Mouse (Mus musculus) gastrocnemius, postnatal 4 days (tissue): ENCODE measurements around the gene Chrne. TPM values are rescaled to one million over a fixed set of nuclear protein-coding genes. Genes with fewer than 3 reads are reported as not detected.

Experiments
- DNase-seq, 2 experiments: peaks; one replicate each; pipeline ENCODE4 v3.0.0; 2021 to 2022; ENCODE audit warnings: low spot score in 2 of 2, mixed read lengths in 2 of 2
- long read RNA-seq, 2 experiments: library from polyadenylated mRNA; stranded (forward); transcript quantifications; one replicate each; pipeline ENCODE4 v2.0.0; 2021
- total RNA-seq, 2 experiments: library from RNA; stranded (reverse); gene quantifications; 2 replicates each; pipeline ENCODE4 v1.2.3; 2021

Chrne gene
- total RNA-seq: 10 to 100 TPM; 13.8 to 21.4 TPM
- long read RNA-seq, experiment 1, transcript Chrne-202 (12 exons, 1,591 nt): major isoform, 8 of 20 reads
- long read RNA-seq, experiment 1, partial matches to known transcripts: 0 of 20 reads
- long read RNA-seq, experiment 1, other reads (novel, unspliced or antisense): 12 of 20 reads
- long read RNA-seq, experiment 2, transcript Chrne-202 (12 exons, 1,591 nt): major isoform, 7 of 25 reads
- long read RNA-seq, experiment 2, partial matches to known transcripts: 2 of 25 reads
- long read RNA-seq, experiment 2, other reads (novel, unspliced or antisense): 14 of 25 reads

DNA sequence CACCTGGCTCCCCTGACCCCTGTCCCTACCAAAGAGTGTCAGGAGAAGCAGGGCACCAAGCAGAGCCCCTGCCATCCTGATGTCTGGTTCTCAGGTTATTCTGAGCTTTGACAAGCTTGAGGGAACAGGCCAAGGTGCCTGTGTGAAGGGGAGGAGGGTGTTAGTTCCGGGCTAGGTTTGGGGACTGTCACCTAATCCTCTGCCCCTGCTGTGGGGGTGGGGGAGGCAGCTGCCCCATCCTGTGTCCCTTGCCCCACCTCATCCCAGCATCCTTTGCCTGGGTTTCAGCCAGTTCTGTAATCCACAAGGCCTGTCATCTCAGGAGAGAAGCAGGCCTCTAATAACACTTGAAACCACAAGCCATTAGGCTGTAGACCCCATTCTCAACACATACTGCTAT, at the start of gene Chrne:
Gene Chrne, minus strand, starts transcription at position 116 of the 400 bp plus-strand sequence.
- no peak for DNase-seq

DNA sequence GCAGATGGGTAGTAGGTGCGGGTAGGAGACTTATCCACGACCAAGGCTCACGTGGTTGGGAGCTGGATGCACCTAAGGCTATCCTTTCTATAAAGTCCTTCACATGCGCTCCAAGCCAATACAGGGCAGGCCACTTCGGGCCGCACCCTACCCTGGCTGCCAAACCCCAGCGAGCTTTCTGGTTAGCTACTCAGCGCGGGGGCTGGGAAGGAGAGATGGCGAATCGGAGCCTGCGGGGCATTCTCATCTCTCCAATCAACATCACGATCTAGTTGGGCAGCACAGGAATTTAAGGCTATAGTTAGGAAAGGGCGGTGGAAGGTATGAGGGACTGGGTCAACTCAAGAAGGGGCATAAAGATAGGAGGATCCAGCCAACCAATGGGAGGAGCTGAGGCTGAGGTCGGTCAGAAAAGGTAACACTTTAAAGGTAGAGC, 49.3 kb upstream of the Chrne start:
- DNase-seq: peak in 1 of 2 experiments; percentile 78

DNA sequence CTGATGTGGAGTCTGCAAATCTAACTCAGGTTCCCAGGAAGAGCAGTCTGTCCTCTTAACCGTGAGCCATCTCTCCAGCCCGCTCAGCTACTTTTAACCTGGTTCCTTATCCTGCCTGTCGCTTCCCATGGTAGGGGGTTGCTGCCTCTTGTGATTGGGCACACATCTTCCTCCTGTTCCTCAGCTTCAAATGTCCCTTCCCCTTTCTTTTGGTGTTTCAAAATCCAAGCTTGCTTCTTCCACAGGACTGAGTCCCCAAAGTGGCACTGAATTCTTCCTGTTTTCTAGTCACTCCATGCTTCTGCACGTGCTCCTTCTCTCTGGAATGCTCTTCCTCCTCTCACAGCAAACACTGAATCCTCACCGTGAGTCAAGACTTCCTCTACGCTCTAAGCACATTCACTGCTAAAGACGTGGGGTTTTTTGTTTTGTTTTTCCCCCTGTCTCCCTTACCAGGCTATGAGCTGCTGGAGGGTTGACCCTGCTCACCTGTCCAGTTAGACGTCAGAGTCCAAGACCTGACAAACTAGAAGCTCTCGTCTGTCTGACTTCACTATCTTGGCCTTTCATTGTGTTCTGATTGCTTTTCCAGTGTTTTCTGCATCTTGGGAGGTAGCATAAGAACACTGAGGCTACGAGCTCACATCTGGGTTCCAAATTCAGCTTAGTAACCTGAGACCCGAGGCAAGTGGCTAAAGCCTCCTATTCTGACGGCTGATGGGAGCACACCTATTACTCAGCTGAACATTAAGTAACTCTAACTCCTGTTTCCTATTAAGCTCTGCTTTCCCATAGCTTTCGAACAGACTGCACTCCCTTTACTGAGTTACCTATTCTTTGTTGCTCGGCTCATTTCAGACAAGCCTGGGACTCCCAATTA, 48.5 kb upstream of the Chrne start:
- DNase-seq: no peak

DNA sequence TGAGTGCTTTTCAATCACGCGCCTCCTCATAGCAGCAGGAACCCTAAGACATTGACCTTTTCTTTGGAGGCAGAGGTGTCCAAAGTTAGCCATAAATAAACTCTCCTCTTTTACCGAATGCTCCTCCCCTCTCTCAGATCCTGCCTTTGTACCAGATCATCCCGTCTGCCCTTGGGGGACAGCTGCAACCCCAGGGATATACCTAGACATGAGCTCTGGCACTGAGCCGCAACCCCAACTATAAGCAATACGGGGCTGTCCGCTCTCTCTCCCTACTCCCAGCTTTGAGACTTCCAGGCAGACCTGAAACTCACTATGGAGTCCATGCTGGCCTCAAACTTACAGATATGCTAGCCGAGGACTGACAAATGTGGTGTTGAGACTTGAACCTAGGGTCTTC, 47.7 kb upstream of the Chrne start:
- DNase-seq: no peak

DNA sequence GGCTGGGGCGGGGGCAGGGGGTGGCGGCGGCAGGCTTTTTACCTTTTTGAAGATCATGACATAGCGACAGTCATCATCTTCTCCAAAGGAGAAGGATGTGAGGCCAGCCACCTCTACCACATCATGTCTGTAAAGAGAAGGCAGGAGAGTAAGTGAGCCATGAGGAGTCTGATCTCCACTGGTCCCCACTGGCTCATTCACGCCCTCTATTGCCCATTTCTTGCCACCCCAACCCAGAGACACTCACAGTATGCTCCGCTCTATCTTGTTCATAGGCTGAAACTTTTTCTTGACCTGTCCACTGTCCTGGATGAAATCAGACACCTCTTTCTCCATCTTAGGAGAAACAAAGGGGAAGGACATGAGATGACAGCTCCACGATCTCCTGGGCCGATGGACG, 45.7 kb upstream of the Chrne start:
- DNase-seq: no peak

DNA sequence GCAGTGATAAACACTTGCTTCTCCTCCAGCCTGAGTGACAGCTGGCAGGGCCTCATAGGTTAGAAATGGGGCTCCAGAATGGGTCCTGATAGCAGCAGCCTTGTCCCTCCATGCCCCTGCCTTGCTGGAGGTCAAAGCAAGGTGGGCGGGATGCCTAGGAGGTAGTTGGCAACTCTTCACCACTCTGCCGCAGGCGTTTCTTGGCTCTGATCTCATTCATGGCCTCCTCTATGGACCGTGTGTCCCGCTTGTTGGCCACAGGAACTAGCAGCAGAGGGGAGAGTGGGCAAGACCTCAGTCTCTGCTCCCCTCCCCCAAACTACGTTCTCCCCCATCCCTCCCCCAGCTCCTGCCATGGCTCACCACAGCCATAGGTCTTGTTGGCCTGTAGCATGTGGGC, 44.9 kb upstream of the Chrne start:
- DNase-seq: no peak

DNA sequence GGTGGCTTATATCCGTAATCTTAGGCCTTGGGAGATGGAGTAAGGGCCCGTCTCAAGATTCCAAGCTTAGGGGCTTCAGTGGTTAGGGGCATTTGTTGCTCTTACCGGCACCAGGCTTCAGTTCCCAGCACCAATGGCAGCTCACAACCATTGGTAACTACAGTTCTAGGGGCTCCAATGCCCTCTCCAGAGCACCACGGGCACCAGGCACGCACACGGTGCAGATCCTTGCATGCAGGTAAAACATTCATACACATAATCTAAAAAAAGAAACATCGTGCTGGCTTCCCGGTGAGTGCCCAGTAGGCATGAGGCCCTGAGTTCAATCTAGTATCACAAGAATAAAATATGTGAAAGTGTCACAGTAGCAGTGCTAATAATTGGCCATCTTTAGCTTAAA, 44.1 kb upstream of the Chrne start:
- no peak for DNase-seq

DNA sequence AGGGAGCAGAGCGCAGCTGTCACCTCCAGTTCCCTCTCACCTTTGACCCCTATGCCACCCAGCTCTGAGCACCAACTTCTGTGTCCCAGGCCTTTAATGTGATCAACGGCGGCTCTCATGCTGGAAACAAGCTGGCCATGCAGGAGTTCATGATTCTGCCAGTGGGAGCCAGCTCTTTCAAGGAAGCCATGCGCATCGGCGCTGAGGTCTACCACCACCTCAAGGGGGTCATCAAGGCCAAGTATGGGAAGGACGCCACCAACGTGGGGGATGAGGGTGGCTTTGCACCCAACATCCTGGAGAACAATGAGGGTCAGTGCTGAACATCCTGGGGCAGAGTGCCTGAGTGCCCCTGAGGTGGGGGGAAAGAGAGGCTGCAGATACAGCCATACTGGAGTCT, 41.6 kb upstream of the Chrne start:
- DNase-seq: no peak

DNA sequence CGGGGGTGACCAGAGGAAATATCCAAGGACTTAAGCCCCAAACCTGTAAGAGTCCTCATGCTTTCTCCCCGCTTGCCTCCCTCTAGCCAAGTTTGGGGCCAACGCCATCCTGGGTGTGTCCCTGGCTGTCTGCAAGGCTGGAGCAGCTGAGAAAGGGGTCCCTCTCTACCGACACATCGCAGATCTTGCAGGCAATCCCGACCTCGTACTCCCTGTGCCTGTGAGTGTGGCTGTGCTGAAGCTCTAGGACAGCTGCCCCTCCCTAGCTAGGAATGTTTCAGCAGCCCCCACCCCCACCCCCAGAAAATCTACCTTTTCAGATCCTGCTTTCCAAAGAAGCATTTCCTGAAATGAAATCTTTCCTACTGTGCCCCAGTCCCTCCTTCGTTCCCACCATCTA, 39.9 kb upstream of the Chrne start:
- no peak for DNase-seq

DNA sequence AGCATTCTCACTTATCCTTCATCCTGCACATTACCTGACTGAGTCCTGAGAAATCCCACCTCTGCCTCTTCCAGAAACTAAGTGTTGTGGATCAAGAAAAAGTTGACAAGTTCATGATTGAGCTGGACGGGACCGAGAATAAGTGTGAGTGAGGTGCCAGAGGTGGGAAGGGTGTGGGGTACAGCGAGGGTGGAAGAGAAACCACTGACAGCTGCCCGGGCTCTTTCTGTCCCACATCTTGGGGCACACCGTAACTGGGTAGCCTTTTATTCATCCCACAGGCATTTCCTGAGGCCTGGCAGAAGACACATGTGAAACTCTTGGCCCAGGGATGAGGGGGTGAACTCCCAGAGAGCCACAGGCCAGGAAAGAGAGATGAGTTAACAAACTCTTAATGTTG, 39.5 kb upstream of the Chrne start:
- no peak for DNase-seq

DNA sequence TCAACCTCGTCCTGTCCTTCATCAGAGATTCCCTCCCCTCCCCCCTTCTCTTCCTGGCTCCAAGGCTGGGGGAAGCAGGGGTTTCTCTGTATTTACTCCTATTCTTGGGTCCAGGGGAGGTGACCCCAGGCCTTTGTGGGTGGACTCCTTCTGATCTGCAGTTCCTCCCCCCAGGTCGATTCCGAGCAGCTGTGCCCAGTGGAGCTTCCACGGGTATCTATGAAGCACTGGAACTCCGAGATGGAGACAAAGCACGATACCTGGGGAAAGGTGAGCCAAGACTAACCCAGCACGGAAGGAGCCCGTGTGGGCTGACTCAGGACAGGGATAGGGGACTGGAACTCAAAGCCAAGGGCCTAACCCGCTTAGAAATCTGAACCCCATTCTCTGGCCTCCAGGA, 39.0 kb upstream of the Chrne start:
- no peak for DNase-seq

DNA sequence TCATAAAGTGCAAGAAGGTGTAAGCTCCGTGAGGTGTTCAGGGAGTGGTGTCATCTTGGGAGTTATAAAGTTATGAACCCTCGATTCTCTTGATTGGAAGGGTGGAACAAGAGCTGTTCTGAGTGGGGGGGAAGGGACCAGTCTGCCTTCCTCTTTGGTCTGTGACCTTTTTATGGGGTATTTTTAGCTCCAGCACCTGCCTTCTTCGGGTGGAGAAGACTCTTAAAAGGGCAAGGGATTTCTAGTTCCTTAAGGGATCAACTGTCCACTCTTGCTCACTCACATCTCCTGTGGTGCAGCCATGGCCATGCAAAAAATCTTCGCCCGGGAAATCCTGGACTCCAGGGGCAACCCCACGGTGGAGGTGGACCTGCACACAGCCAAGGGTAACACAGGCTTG, 38.6 kb upstream of the Chrne start:
- no peak for DNase-seq

DNA sequence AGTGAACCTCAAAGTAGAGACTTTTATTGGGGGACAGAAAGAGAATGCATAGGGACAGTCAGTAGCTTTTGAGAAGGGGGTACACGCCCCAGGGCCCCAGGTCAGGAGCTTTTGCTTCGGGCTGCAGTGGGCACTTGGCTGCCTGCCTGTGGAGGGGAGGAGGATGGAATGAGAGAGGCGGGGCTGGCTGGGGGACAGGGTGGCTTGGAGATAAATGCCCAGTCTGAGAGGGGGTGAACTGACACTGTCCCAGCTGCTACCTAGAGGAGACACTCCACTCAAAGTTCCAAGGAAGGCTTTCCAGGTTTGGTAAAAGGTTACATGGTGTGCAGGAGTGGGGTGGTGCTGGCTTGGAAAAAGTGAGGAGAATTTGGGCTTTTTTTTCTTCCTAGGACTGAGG, 37.9 kb upstream of the Chrne start, which contains the start of gene Eno3:
Gene Eno3, plus strand, starts transcription at position 239 of the 400 bp plus-strand sequence.
- peak in 1 of 2 experiments; percentile 51 for DNase-seq

DNA sequence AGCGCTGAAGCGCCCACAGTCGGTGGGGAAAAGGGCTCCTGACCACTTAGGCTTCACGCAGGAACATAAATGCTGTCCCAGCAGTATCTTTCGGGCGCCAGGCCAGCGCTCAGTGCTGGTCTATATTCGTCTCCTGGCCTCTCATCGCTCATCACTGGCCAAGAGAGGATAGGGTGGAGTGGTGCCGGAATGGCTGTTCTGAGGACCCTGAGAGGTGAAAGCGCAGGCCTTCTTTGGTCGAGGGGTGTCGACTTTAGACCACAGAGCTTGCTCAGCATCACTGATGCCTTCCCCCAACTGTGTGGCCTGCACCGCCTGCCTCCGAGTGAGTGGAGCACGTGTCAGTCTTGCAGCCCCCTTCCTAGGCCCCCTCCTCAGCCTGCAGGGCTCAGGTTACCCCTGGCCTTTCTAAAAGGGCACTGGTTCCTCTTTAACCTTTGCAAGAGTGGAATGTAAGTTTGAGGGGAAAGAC, 37.5 kb upstream of the Chrne start:
- DNase-seq: peak in 1 of 2 experiments; percentile 77

DNA sequence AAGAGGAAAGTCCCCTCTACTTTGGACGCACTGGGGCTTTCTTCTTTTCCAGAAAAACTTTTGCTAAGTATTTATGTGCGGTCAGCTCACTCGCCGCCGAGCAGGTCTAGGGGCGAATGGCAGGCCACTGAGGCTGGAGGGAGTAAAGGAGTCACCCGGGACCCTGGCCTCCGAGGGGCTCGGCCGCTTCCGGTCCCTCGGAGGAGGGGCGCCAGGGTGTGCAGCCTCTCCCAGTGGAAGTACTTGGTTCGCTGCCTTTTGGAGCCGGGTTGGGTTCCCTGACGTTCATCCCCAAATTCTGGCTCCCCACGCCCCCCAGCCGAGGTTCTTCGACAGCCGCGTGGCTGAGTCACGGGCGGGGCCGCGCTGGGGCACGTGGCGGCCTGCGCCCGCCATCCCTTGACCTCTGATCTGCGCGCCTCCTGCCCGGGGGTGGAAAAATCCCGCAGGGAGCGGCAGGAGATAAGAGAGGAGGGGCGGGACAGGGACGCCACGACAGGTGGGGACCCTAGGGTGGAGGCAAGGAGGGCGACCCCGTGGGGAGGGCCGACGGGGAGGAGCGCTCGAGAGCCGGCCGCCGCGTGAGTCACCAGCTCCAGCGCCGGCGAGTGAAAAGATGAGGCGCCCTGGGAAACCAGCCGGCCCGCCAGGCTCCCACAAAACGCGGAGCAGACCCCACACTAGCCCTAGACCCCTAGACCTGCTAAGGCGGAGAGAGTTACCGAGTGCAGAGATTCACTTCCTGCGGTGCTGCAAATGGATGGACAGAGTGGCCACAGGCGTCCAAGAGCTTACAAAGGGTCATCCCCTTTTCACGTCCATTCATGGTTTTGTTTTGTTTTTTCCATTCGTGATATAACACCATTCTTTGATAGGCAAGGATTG, 36.8 kb upstream of the Chrne start:
- DNase-seq: peak; percentile 58 to 79

DNA sequence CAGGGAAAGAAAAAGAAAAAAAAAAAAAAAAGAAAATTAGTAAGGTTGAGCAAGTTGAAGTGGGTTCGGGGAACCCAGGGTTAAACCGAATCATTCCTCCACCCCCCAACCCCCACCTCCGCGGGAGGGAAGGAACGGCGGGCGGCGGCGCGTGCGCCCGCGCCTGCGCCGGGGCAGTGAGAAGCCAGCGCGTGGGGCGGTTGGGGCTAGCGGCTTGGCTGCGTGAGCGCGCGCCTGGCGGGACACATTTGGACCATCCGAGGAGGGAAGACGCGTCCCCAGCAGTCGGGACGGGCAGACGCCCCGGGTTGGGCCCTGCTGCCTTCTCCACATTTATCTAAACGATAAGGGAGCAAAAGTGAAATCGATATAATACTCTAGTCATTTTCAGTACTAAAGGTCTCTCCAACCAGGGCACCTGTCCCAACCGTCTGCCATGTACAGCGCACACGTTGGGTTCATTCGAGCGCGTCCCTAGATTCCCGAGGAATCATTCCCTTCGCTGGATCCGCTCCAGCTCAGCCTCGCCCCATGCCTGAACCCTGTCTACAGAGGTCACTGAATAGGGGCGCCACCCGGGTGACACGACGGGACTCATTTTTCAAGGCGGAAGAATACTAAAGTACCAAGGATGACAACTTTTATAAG, 36.0 kb upstream of the Chrne start:
- DNase-seq: peak; percentile 82 to 89

DNA sequence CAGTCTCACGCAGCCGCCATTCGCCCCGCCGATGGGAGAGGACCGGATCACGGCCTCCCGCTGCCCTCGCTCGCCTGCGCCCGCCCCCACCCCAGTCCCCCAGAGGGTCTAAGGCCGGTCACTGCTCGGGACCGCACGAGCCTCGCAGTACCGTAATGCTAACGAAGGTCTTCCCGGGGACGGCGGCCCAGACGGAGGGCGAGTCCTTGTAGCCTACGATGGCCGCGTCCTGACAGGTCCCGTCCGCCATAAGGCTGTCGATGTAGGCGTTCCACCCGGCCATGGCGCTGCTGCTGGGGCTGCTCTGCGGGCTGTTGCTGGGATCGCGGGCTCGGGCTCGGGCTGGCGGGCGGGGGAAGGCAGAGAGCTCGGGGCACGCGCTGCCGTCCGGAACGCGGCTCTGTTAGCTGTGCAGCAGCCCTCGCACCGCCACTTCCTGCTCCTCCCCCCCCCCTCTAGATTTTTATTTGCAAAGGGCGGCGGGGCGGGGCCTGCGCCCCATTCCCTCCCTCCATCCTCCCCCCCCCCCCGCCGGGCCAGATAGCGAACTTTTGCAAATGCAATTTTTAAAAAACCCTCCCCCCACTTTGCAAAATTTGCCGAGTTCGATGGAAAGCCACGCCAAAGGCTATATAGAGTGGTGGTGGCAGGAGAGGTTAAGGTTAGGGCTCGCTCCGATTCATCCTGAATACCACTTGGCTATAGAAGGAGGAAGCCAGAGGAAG, 35.3 kb upstream of the Chrne start, which contains the start of gene Pfn1:
Gene Pfn1, minus strand, starts transcription at position 447 of the 725 bp plus-strand sequence.
- DNase-seq: peak; percentile 72 to 82

DNA sequence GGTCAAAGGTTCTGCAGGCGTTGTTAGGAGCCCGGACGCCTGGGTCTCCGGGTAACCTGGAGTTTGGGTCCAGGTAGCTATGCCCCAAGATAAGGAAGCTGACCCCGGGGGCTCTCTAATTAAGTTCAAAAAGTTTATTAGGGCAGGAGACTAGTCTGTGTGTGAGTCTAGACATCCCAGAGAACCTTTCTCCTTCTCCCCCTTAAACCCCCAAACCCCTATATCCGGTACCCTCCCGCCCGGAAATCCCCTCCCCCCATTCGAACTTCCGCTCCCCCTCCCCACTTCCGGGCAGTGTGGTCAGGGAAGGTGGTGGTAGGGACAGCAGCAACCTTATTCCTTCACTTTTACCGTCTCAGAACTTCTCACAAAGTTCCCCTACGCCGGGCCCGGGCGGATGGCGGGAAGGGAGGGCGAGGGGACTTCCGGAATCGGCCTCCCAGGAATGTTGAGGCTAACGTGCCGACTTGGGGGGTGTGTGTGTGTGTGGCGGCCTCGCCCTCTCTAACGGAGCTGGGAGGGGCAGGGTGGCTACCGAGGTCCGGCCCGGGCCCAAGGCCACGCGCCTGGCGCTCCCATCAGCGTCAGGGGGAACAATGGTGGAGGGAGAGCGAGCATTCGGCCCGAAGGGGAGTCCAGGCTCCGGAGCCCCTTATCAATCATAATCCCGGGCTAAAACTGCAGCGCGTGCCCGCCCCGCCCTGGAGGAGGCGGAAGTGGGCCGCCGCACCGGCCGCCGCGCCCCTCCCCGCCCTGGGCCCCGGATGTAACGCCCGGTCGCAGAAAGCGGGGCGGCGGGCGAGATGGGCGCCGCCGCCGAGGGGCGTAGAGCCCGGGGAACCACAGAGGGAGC, 34.6 kb upstream of the Chrne start:
- DNase-seq: peak; percentile 61 to 76

DNA sequence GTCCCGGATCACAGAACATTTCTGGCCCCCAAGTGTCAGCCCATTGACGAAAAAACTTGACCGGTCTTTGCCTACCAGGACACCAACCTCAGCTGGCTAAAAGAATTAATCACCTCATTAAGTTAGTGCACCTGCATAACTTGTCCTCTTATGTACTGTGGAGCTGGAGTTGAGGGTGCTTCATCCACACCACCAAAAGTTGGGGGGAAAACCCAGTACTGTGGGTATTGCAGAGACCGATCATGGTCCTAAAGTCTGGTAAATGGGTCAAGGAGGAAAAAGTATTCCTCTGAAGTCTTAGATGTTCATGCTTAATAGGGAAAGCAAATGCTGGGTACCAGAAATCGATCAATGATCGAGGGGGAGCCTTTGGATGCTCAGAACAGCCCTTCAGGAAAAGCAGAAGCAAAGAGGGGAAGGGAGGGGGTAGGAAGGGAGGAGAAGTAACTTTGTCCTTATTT, 33.9 kb upstream of the Chrne start:
- DNase-seq: no peak
